Mouse (Mus musculus): ENCODE results near the gene Mccc1. TPM values are rescaled to one million over a fixed set of nuclear protein-coding genes. Genes with fewer than 3 reads are reported as not detected.

Gene Mccc1
- polyA plus RNA-seq (2015; fragmentation: Nextera tagmentation; extraction: Ambion mirVana) = 15.9 and 16.5 TPM in 2 replicates

GRCm38 (mm10) chr3:36000275-36001239, at the start of gene Mccc1:
Gene Mccc1 (minus strand): TSS chr3:36000678.

GRCm38 (mm10) chr3:35937345-35937744, 63.1 kb downstream of the Mccc1 start, which contains the start of gene Dcun1d1:
Gene Dcun1d1 (minus strand): TSS chr3:35937445.

Other genes with a start within 250 kb of the Mccc1 start
- 16.3 and 18.5 TPM in 2 replicates for gene Atp11b, start 246.6 kb downstream of the Mccc1 start, polyA plus RNA-seq (2015; fragmentation: Nextera tagmentation; extraction: Ambion mirVana)
- 66.4 and 82.6 TPM in 2 replicates for gene Dcun1d1, start 63.2 kb downstream of the Mccc1 start, polyA plus RNA-seq (2015; fragmentation: Nextera tagmentation; extraction: Ambion mirVana)
- gene Ccdc144b, start 52.9 kb upstream of the Mccc1 start, polyA plus RNA-seq (2015; fragmentation: Nextera tagmentation; extraction: Ambion mirVana) = not detected in 2 replicates
- 36.1 and 47.2 TPM in 2 replicates for gene Acad9, start 65.3 kb upstream of the Mccc1 start, polyA plus RNA-seq (2015; fragmentation: Nextera tagmentation; extraction: Ambion mirVana)
- gene D3Ertd254e, start 150.3 kb upstream of the Mccc1 start, polyA plus RNA-seq (2015; fragmentation: Nextera tagmentation; extraction: Ambion mirVana) = 4.3 and 4.4 TPM in 2 replicates
- 0.31 TPM in 1 of 2 replicates, not detected in the other for gene Qrfpr, start 221.6 kb upstream of the Mccc1 start, polyA plus RNA-seq (2015; fragmentation: Nextera tagmentation; extraction: Ambion mirVana)